Mouse (Mus musculus): ENCODE results near the gene Ak2. TPM values are rescaled to one million over a fixed set of nuclear protein-coding genes. Genes with fewer than 3 reads are reported as not detected.
A peak's percentile ranks its signal among the peaks of the same experiment; 100 is the strongest.

The Ak2 gene
- total and polyA plus RNA-seq, 2 experiments from 2014 or later, result 58.6 to 148 TPM

DNA sequence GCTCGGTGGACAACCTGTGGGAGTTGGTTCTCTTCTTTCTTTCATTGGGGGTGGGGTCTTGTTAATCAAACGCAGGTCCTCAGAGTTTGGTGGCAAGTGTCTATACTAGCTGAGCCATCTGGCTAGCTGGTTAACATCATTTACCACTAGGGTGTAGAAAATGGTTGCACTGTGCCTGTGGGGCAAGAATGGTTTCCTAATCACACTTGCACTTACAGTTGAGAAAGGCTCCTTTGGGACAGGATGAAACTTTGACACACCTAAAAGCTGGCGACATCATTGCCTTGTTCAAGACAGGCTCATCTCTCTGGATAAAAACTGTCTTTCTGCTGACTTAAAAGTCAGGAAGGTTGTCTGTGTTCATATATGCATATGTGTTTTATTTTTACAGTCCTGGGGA is 418 bp downstream of the Ak2 start:
- no peak for ATAC-seq (ENCODE audit: insufficient read depth, low read depth)
- TF ChIP-seq EP300 (IDR thresholded peaks at IDR 0.05; ENCODE audit: low read depth) (no peak), CTCF (IDR thresholded peaks at IDR 0.05; ENCODE audit: low read depth) (no peak)
- WGBS, result 92% methylated on average over 3 of the region's 3 CpGs
- Histone ChIP-seq H3K9ac (replicated peaks; ENCODE audit: low read depth, low read length) (no peak overlapping the region), H3K27ac (ENCODE audit: low read depth) (no peak overlapping the region), H3K9me3 (replicated peaks; ENCODE audit: control insufficient read depth, low read length) (no peaks in the 10 kb centered on the region), H3K4me2 (ENCODE audit: low read depth, low read length) (no peak overlapping the region), H3K4me1 (ENCODE audit: control insufficient read depth, insufficient read depth) (peaks cover 12% of the 10 kb centered on the region), H3K36me3 (replicated peaks; ENCODE audit: control insufficient read depth, insufficient read depth, low read length) (no peaks in the 10 kb centered on the region), H3K4me3 (ENCODE audit: low read depth, low read length) (no peak overlapping the region), H3K27me3 (ENCODE audit: control insufficient read depth, insufficient read depth, low read length) (no peaks in the 10 kb centered on the region)
- DNase-seq (ENCODE audit: low spot score), result no peak

GRCm38 (mm10) chr4:128993025-128993662 is 1.4 kb downstream of the Ak2 start:
- Histone ChIP-seq H3K4me3 (ENCODE audit: low read depth, low read length) (peak overlapping the region; percentile 62), H3K4me1 (ENCODE audit: control insufficient read depth, insufficient read depth) (peaks cover 12% of the 10 kb centered on the region), H3K36me3 (replicated peaks; ENCODE audit: control insufficient read depth, insufficient read depth, low read length) (no peaks in the 10 kb centered on the region), H3K4me2 (ENCODE audit: low read depth, low read length) (peak overlapping the region; percentile 93), H3K27me3 (ENCODE audit: control insufficient read depth, insufficient read depth, low read length) (no peaks in the 10 kb centered on the region), H3K27ac (ENCODE audit: low read depth) (peak overlapping the region; percentile 82), H3K9me3 (replicated peaks; ENCODE audit: control insufficient read depth, low read length) (no peaks in the 10 kb centered on the region), H3K9ac (replicated peaks; ENCODE audit: low read depth, low read length) (peak overlapping the region; percentile 76)
- ATAC-seq (ENCODE audit: insufficient read depth, low read depth) (peak; percentile 97), DNase-seq (ENCODE audit: low spot score) (peak; percentile 96)
- under 1% methylated on average over 49 of the region's 49 CpGs for WGBS
- TF ChIP-seq CTCF (IDR thresholded peaks at IDR 0.05; ENCODE audit: low read depth) (no peak), EP300 (IDR thresholded peaks at IDR 0.05; ENCODE audit: low read depth) (peak; percentile 84; the same call in 1 of the 2 replicates)

DNA sequence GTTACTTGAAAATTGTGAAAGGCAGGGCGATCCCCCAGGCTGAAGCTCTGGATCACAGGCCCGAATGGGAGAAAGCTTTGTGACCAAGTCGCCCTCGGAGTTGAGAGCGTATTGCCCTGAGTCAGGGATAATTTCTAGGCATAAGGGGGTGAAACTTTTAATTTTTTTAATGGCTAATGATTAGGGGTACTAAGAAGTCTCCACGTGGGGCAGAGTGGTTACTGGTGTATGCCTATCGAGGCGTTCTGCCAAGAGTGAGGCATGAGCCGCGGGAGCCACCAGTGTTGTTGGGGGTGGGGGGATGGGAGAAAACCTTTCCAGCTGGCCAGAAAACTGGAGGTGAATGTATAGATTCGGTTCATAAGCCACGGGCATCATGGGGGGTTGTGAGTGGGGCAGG is 1.9 kb downstream of the Ak2 start:
- no peak for TF ChIP-seq EP300 (IDR thresholded peaks at IDR 0.05; ENCODE audit: low read depth)
- TF ChIP-seq CTCF (IDR thresholded peaks at IDR 0.05; ENCODE audit: low read depth), result no peak
- peak; percentile 1; the same call in 1 of the 2 replicates for ATAC-seq (ENCODE audit: insufficient read depth, low read depth)
- Histone ChIP-seq H3K36me3 (replicated peaks; ENCODE audit: control insufficient read depth, insufficient read depth, low read length) (no peaks in the 10 kb centered on the region), H3K27me3 (ENCODE audit: control insufficient read depth, insufficient read depth, low read length) (no peaks in the 10 kb centered on the region), H3K9me3 (replicated peaks; ENCODE audit: control insufficient read depth, low read length) (no peaks in the 10 kb centered on the region), H3K4me3 (ENCODE audit: low read depth, low read length) (peak overlapping the region; percentile 62), H3K27ac (ENCODE audit: low read depth) (peak overlapping the region; percentile 82), H3K4me1 (ENCODE audit: control insufficient read depth, insufficient read depth) (peaks cover 12% of the 10 kb centered on the region), H3K9ac (replicated peaks; ENCODE audit: low read depth, low read length) (peak overlapping the region; percentile 76), H3K4me2 (ENCODE audit: low read depth, low read length) (peak overlapping the region; percentile 93)
- no peak for DNase-seq (ENCODE audit: low spot score)
- WGBS, result under 1% methylated on average over 12 of the region's 12 CpGs

DNA sequence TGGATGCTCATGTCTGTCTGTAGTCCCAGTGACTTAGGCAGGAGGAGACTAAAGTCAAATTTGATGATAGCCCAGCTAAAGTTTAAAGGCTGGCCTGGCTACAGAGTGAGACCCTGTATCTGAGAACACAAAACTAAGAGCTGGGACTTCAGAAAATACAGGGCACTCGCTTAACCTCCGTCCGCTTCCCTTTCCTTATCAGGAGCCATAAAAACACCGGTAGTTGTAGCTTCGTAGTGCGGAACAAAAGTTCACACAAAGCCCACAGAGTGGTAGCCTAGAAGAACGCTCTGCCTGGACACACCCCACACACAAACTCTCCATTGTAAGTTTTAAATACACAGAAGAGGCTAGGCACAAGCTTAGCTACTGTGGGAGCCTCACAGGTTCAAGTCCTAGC is 3.5 kb downstream of the Ak2 start:
- no peak for DNase-seq (ENCODE audit: low spot score)
- Histone ChIP-seq H3K36me3 (replicated peaks; ENCODE audit: control insufficient read depth, insufficient read depth, low read length) (peaks cover 15% of the 10 kb centered on the region), H3K9ac (replicated peaks; ENCODE audit: low read depth, low read length) (no peak overlapping the region), H3K4me3 (ENCODE audit: low read depth, low read length) (no peak overlapping the region), H3K27ac (ENCODE audit: low read depth) (no peak overlapping the region), H3K4me2 (ENCODE audit: low read depth, low read length) (no peak overlapping the region), H3K27me3 (ENCODE audit: control insufficient read depth, insufficient read depth, low read length) (no peaks in the 10 kb centered on the region), H3K4me1 (ENCODE audit: control insufficient read depth, insufficient read depth) (peaks cover 12% of the 10 kb centered on the region), H3K9me3 (replicated peaks; ENCODE audit: control insufficient read depth, low read length) (no peaks in the 10 kb centered on the region)
- 58% methylated on average over 7 of the region's 7 CpGs for WGBS
- ATAC-seq (ENCODE audit: insufficient read depth, low read depth), result no peak
- no peak for TF ChIP-seq CTCF (IDR thresholded peaks at IDR 0.05; ENCODE audit: low read depth)
- no peak for TF ChIP-seq EP300 (IDR thresholded peaks at IDR 0.05; ENCODE audit: low read depth)

DNA sequence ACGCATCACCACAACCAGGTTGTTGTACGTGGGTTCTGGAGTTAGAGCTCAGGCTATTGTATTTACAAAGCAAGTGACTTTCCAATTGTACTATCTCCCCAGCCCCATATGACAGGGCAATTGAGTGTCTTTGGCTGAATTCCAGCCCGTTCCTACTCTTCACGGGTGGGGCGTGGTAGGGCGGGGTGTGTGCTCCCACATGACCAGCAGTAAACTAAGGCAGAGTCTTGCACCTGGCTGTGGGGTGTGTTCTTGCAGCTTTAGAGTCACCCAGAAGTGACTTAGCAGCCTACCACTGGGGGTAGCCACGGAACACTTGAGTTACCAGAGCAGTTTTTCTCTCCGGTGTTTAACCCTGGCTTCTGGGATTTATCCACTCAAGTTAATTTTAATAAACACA is 5.5 kb downstream of the Ak2 start:
- Histone ChIP-seq H3K9me3 (replicated peaks; ENCODE audit: control insufficient read depth, low read length) (no peaks in the 10 kb centered on the region), H3K27me3 (ENCODE audit: control insufficient read depth, insufficient read depth, low read length) (no peaks in the 10 kb centered on the region), H3K4me3 (ENCODE audit: low read depth, low read length) (no peak overlapping the region), H3K27ac (ENCODE audit: low read depth) (no peak overlapping the region), H3K4me2 (ENCODE audit: low read depth, low read length) (no peak overlapping the region), H3K4me1 (ENCODE audit: control insufficient read depth, insufficient read depth) (peaks cover 12% of the 10 kb centered on the region), H3K9ac (replicated peaks; ENCODE audit: low read depth, low read length) (no peak overlapping the region), H3K36me3 (replicated peaks; ENCODE audit: control insufficient read depth, insufficient read depth, low read length) (peaks cover 35% of the 10 kb centered on the region)
- 43% methylated on average over 8 of the region's 8 CpGs for WGBS
- TF ChIP-seq CTCF (IDR thresholded peaks at IDR 0.05; ENCODE audit: low read depth) (no peak), EP300 (IDR thresholded peaks at IDR 0.05; ENCODE audit: low read depth) (no peak)
- DNase-seq (ENCODE audit: low spot score) (no peak), ATAC-seq (ENCODE audit: insufficient read depth, low read depth) (no peak)

DNA sequence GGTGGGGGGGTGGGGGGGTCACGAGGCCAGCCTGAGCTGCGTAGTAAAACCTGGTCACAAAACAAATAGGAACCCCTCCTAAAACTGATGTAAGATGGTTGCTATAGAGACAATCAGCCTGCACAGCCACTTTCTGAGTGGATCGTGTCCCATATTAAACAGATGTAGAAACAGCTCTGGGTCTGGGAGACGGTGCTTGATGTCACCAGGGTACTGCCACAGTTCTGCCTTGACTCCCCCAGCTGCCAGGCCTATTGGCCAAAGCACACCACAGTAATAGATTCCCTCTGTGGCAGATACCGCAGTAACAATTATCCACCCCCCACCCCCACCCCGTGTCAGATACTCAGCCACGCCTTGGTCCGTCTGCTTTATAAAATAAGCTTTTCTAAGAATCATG is 6.6 kb downstream of the Ak2 start:
- Histone ChIP-seq H3K9me3 (replicated peaks; ENCODE audit: control insufficient read depth, low read length) (no peaks in the 10 kb centered on the region), H3K27me3 (ENCODE audit: control insufficient read depth, insufficient read depth, low read length) (no peaks in the 10 kb centered on the region), H3K4me1 (ENCODE audit: control insufficient read depth, insufficient read depth) (peaks cover 12% of the 10 kb centered on the region), H3K4me3 (ENCODE audit: low read depth, low read length) (no peak overlapping the region), H3K9ac (replicated peaks; ENCODE audit: low read depth, low read length) (no peak overlapping the region), H3K36me3 (replicated peaks; ENCODE audit: control insufficient read depth, insufficient read depth, low read length) (peaks cover 47% of the 10 kb centered on the region), H3K4me2 (ENCODE audit: low read depth, low read length) (no peak overlapping the region), H3K27ac (ENCODE audit: low read depth) (no peak overlapping the region)
- no peak for DNase-seq (ENCODE audit: low spot score)
- ATAC-seq (ENCODE audit: insufficient read depth, low read depth), result no peak
- 82% methylated on average over 8 of the region's 8 CpGs for WGBS
- TF ChIP-seq EP300 (IDR thresholded peaks at IDR 0.05; ENCODE audit: low read depth) (no peak), CTCF (IDR thresholded peaks at IDR 0.05; ENCODE audit: low read depth) (no peak)
